Mouse (Mus musculus): ENCODE measurements around the gene Synj2. TPM values are rescaled to one million over a fixed set of nuclear protein-coding genes. Genes with fewer than 3 reads are reported as not detected.
A peak's percentile ranks its signal among the peaks of the same experiment; 100 is the strongest.

Gene Synj2
- polyA plus RNA-seq, 1 experiment from 2014 or later, result 2.4 TPM

DNA sequence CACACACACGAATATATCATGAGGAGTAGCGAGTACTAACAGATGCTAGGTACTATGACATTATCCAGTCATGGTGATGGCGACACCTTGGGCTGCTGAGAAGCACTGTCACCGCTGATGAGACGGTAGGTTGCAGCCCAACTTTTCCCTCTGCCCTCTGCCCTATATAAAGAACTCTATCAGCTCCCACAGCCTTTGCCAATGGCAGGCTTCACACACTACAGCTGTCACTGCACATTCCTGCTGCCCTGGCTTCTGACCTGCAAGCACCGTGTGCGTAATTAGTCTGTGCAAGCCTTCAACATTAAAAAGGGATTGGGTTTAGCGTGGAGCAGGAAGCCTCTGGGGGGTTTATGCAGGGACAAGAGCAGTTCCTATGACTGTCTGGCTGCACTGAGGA lies 121.7 kb downstream of the Synj2 start:
- Histone ChIP-seq H3K9me3 (replicated peaks; ENCODE audit: low read length) (no peaks in the 10 kb centered on the region), H3K27me3 (ENCODE audit: insufficient read depth, low read length) (no peaks in the 10 kb centered on the region), H3K4me3 (replicated peaks; ENCODE audit: low read depth, low read length) (no peak overlapping the region), H3K4me1 (replicated peaks; ENCODE audit: insufficient read depth, low read length) (no peaks in the 10 kb centered on the region), H3K4me2 (ENCODE audit: low read length) (no peak overlapping the region), H3K27ac (no peak overlapping the region), H3K9ac (ENCODE audit: low read depth, low read length) (no peak overlapping the region), H3K36me3 (ENCODE audit: insufficient read depth, low read length) (peaks cover 23% of the 10 kb centered on the region)
- no peak for TF ChIP-seq CTCF (IDR thresholded peaks at IDR 0.05; ENCODE audit: low read depth)
- ATAC-seq (replicated peaks; ENCODE audit: low FRiP score, low read depth), result no peak
- WGBS, result 62% methylated on average over 8 of the region's 8 CpGs
- no peak for DNase-seq (ENCODE audit: low spot score)

DNA sequence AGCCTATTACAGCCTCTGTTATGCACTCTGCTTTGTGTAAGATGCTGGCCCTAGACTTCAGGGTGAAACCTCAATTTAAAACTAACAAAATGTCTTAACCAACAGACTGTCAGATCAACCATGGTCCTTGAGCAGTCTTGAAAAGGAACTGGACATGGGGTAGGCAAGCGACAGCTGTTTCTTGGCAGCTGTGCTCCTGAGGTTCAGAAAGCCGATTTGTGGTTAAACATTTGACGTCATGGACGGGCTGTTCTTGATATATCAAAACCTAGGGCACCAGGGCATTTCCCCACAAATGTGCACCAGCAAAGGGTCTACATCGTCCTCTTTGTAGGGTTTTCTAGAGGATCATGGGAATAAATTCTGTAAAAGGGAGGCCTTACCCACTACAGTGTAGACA lies 122.5 kb downstream of the Synj2 start:
- no peak overlapping the region for H3K9ac ChIP-seq (ENCODE audit: low read depth, low read length)
- H3K4me3 ChIP-seq (replicated peaks; ENCODE audit: low read depth, low read length), result no peak overlapping the region
- no peaks in the 10 kb centered on the region for H3K4me1 ChIP-seq (replicated peaks; ENCODE audit: insufficient read depth, low read length)
- H3K27ac ChIP-seq, result no peak overlapping the region
- H3K4me2 ChIP-seq (ENCODE audit: low read length), result no peak overlapping the region
- ATAC-seq (replicated peaks; ENCODE audit: low FRiP score, low read depth) (no peak), DNase-seq (ENCODE audit: low spot score) (no peak)
- no peak for TF ChIP-seq CTCF (IDR thresholded peaks at IDR 0.05; ENCODE audit: low read depth)
- no peaks in the 10 kb centered on the region for H3K9me3 ChIP-seq (replicated peaks; ENCODE audit: low read length)
- peaks cover 23% of the 10 kb centered on the region for H3K36me3 ChIP-seq (ENCODE audit: insufficient read depth, low read length)
- 82% methylated on average over 5 of the region's 5 CpGs for WGBS
- no peaks in the 10 kb centered on the region for H3K27me3 ChIP-seq (ENCODE audit: insufficient read depth, low read length)

DNA sequence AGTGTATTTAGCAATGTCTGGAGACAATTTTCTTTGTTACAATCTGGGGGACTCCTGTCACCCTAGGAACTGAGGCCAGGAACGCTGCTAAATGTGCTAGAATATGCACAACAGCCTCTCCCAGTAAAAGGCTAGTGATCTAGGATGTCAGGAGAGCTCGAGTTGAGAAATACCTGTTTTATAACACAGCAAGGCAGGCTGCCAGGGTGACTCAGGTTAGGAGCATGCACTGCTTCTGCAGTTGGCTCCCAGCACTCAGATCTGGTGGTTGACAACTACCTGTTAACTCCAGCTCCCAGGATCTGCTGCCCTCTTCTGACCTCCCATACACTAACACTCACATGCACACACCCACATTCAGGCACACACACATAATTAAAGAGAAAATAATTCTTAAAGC lies 124.9 kb downstream of the Synj2 start:
- Histone ChIP-seq H3K4me1 (replicated peaks; ENCODE audit: insufficient read depth, low read length) (no peaks in the 10 kb centered on the region), H3K36me3 (ENCODE audit: insufficient read depth, low read length) (peaks cover 16% of the 10 kb centered on the region; the same call in 1 of the 2 replicates), H3K9ac (ENCODE audit: low read depth, low read length) (no peak overlapping the region), H3K27me3 (ENCODE audit: insufficient read depth, low read length) (no peaks in the 10 kb centered on the region), H3K4me3 (replicated peaks; ENCODE audit: low read depth, low read length) (no peak overlapping the region), H3K9me3 (replicated peaks; ENCODE audit: low read length) (no peaks in the 10 kb centered on the region), H3K4me2 (ENCODE audit: low read length) (no peak overlapping the region), H3K27ac (no peak overlapping the region)
- TF ChIP-seq CTCF (IDR thresholded peaks at IDR 0.05; ENCODE audit: low read depth), result no peak
- ATAC-seq (replicated peaks; ENCODE audit: low FRiP score, low read depth), result no peak
- no peak for DNase-seq (ENCODE audit: low spot score)
- WGBS, result 94% methylated on average over 2 of the region's 2 CpGs

DNA sequence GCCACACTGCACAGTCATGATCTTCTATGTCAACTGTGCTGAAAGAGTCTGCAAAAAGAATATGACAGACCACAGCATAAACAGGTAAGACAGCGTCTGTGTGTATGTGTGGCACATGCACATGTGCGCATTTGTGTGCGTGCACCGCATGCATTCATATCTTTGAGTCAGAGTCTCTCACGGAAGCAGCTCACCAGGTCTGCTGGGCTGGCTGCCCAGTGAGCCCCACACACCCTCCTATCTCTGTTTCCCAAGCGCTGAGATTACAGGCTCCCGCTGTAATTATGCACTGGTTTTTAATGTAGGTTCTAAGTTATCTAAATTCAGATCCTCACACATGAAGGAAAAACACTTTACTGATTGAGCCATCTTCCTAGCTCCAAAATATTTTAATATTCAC lies 126.5 kb downstream of the Synj2 start:
- no peak for ATAC-seq (replicated peaks; ENCODE audit: low FRiP score, low read depth)

DNA sequence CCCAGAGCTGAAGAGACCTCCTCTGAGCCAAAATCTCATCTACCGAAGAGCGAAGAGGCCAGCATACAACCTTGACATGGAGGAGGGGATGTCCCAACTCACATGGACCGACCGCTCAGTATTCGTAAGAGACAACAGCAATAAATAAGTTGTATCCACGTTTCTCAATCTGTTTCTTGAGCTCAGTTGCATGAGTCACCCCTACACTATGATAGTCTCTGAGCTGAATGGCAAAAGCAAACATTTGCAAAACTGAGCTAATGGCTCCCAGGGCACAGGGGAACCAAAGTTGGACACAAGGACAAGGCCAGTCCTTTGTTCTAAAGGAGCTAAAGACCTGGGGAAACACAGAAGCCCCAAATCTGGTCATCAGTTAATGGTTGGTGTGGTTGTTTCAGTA lies 128.8 kb downstream of the Synj2 start:
- Histone ChIP-seq H3K4me1 (replicated peaks; ENCODE audit: insufficient read depth, low read length) (no peaks in the 10 kb centered on the region), H3K4me3 (replicated peaks; ENCODE audit: low read depth, low read length) (no peak overlapping the region), H3K27me3 (ENCODE audit: insufficient read depth, low read length) (no peaks in the 10 kb centered on the region), H3K36me3 (ENCODE audit: insufficient read depth, low read length) (peaks cover 8% of the 10 kb centered on the region; the same call in 1 of the 2 replicates), H3K9ac (ENCODE audit: low read depth, low read length) (no peak overlapping the region), H3K9me3 (replicated peaks; ENCODE audit: low read length) (no peaks in the 10 kb centered on the region), H3K27ac (no peak overlapping the region), H3K4me2 (ENCODE audit: low read length) (no peak overlapping the region)
- TF ChIP-seq CTCF (IDR thresholded peaks at IDR 0.05; ENCODE audit: low read depth), result no peak
- 90% methylated on average over 6 of the region's 6 CpGs for WGBS
- ATAC-seq (replicated peaks; ENCODE audit: low FRiP score, low read depth), result no peak
- no peak for DNase-seq (ENCODE audit: low spot score)

More for the DNA sequence above, 126.5 kb downstream of the Synj2 start:
- Histone ChIP-seq H3K9ac (ENCODE audit: low read depth, low read length) (no peak overlapping the region), H3K27ac (no peak overlapping the region), H3K27me3 (ENCODE audit: insufficient read depth, low read length) (no peaks in the 10 kb centered on the region), H3K9me3 (replicated peaks; ENCODE audit: low read length) (no peaks in the 10 kb centered on the region), H3K4me3 (replicated peaks; ENCODE audit: low read depth, low read length) (no peak overlapping the region), H3K4me1 (replicated peaks; ENCODE audit: insufficient read depth, low read length) (no peaks in the 10 kb centered on the region), H3K36me3 (ENCODE audit: insufficient read depth, low read length) (peaks cover 16% of the 10 kb centered on the region; the same call in 1 of the 2 replicates), H3K4me2 (ENCODE audit: low read length) (no peak overlapping the region)
- DNase-seq (ENCODE audit: low spot score), result no peak
- WGBS, result 93% methylated on average over 7 of the region's 7 CpGs
- no peak for TF ChIP-seq CTCF (IDR thresholded peaks at IDR 0.05; ENCODE audit: low read depth)

DNA sequence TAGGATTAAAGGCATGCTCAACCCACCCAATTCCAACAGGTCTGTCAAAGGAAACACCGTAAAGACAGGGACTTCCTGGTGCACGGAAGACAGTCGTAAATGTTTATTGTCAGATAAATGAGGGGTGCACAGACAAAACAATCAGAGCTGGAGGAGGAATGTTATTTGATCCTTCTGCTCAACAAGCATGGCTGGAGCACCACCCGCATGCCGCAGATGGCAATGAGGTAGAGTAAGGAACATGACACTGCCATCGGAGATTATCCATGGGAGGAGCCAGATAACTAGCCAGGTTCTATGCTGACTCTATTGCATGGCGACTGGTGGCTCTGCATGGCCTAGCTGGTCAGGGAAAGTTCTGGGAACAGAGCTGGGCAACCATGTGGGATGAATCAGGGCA lies 132.3 kb downstream of the Synj2 start:
- H3K4me1 ChIP-seq (replicated peaks; ENCODE audit: insufficient read depth, low read length), result no peaks in the 10 kb centered on the region
- ATAC-seq (replicated peaks; ENCODE audit: low FRiP score, low read depth) (peak; percentile 57; the same call in 1 of the 2 replicates), DNase-seq (ENCODE audit: low spot score) (peak; percentile 79)
- H3K9ac ChIP-seq (ENCODE audit: low read depth, low read length), result no peak overlapping the region
- H3K9me3 ChIP-seq (replicated peaks; ENCODE audit: low read length), result no peaks in the 10 kb centered on the region
- H3K27ac ChIP-seq, result no peak overlapping the region
- no peak overlapping the region for H3K4me2 ChIP-seq (ENCODE audit: low read length)
- no peak for TF ChIP-seq CTCF (IDR thresholded peaks at IDR 0.05; ENCODE audit: low read depth)
- peaks cover 5% of the 10 kb centered on the region; the same call in 1 of the 2 replicates for H3K36me3 ChIP-seq (ENCODE audit: insufficient read depth, low read length)
- H3K27me3 ChIP-seq (ENCODE audit: insufficient read depth, low read length), result no peaks in the 10 kb centered on the region
- no peak overlapping the region for H3K4me3 ChIP-seq (replicated peaks; ENCODE audit: low read depth, low read length)
- 19% methylated on average over 7 of the region's 7 CpGs for WGBS
